Mouse (Mus musculus): Measurements from ENCODE around the gene Agpat4.

The Agpat4 gene

GRCm38 (mm10) chr17:12160984-12161764, 42.7 kb downstream of the Agpat4 start:
- peak; percentile 49 for DNase-seq (ENCODE audit: low spot score)

- DNase-seq (ENCODE audit: low spot score): no peak
These were observed 43.4 kb downstream of the Agpat4 start for GRCm38 (mm10) chr17:12161877-12162276.

- peak; percentile 29 for DNase-seq (ENCODE audit: low spot score)
These were observed 44.3 kb downstream of the Agpat4 start for GRCm38 (mm10) chr17:12162824-12163223.

- DNase-seq (ENCODE audit: low spot score): no peak
These were observed 44.9 kb downstream of the Agpat4 start for GRCm38 (mm10) chr17:12163403-12163802.

GRCm38 (mm10) chr17:12163903-12164302, 45.4 kb downstream of the Agpat4 start:
- no peak for DNase-seq (ENCODE audit: low spot score)

- no peak for DNase-seq (ENCODE audit: low spot score)
These were observed 46.0 kb downstream of the Agpat4 start for GRCm38 (mm10) chr17:12164507-12164906.

GRCm38 (mm10) chr17:12165009-12165695, 46.6 kb downstream of the Agpat4 start:
- DNase-seq (ENCODE audit: low spot score): no peak

GRCm38 (mm10) chr17:12165701-12166100, 47.2 kb downstream of the Agpat4 start:
- no peak for DNase-seq (ENCODE audit: low spot score)

- DNase-seq (ENCODE audit: low spot score): peak; percentile 96
These were observed 50.0 kb downstream of the Agpat4 start for GRCm38 (mm10) chr17:12168536-12168935.

- peak; percentile 44 for DNase-seq (ENCODE audit: low spot score)
These were observed 50.9 kb downstream of the Agpat4 start for GRCm38 (mm10) chr17:12169326-12169836.

- DNase-seq (ENCODE audit: low spot score): peak; percentile 74
These were observed 52.4 kb downstream of the Agpat4 start for GRCm38 (mm10) chr17:12170791-12171497.

- DNase-seq (ENCODE audit: low spot score): no peak
These were observed 53.2 kb downstream of the Agpat4 start for GRCm38 (mm10) chr17:12171666-12172065.

- no peak for DNase-seq (ENCODE audit: low spot score)
These were observed 55.7 kb downstream of the Agpat4 start for GRCm38 (mm10) chr17:12174221-12174620.

- DNase-seq (ENCODE audit: low spot score): no peak
These were observed 56.4 kb downstream of the Agpat4 start for GRCm38 (mm10) chr17:12174896-12175295.

GRCm38 (mm10) chr17:12175626-12176025, 57.1 kb downstream of the Agpat4 start:
- DNase-seq (ENCODE audit: low spot score): no peak

- no peak for DNase-seq (ENCODE audit: low spot score)
These were observed 60.8 kb downstream of the Agpat4 start for GRCm38 (mm10) chr17:12179339-12179738.

GRCm38 (mm10) chr17:12179766-12180165, 61.3 kb downstream of the Agpat4 start:
- DNase-seq (ENCODE audit: low spot score): no peak

- DNase-seq (ENCODE audit: low spot score): no peak
These were observed 64.4 kb downstream of the Agpat4 start for GRCm38 (mm10) chr17:12182702-12183485.

- no peak for DNase-seq (ENCODE audit: low spot score)
These were observed 65.8 kb downstream of the Agpat4 start for GRCm38 (mm10) chr17:12184283-12184682.

GRCm38 (mm10) chr17:12185855-12186254, 67.4 kb downstream of the Agpat4 start:
- no peak for DNase-seq (ENCODE audit: low spot score)

- DNase-seq (ENCODE audit: low spot score): no peak
These were observed 67.8 kb downstream of the Agpat4 start for GRCm38 (mm10) chr17:12186341-12186740.

- peak; percentile 46 for DNase-seq (ENCODE audit: low spot score)
These were observed 69.3 kb downstream of the Agpat4 start for GRCm38 (mm10) chr17:12187782-12188181.

Data from adipocyte (in vitro differentiated cells).